Mouse (Mus musculus): ENCODE results near the gene Lmo7.

Gene Lmo7

GRCm38 (mm10) chr14:101729237-101729971, at the start of gene Lmo7, which contains the start of gene Gm9922:
TSS of gene Lmo7 (plus strand) at chr14:101729957.
TSS of gene Gm9922 (minus strand) at chr14:101729814.
- DNase-seq (ENCODE audit: low read depth in 1 of 2, low spot score in 2 of 2) = no peak

- no peak for DNase-seq (ENCODE audit: low read depth in 1 of 2, low spot score in 2 of 2)
Observed at GRCm38 (mm10) chr14:101687696-101688095, 42.1 kb upstream of the Lmo7 start.

- DNase-seq (ENCODE audit: low read depth in 1 of 2, low spot score in 2 of 2) = no peak
Observed at GRCm38 (mm10) chr14:101688406-101688805, 41.4 kb upstream of the Lmo7 start.

DNA sequence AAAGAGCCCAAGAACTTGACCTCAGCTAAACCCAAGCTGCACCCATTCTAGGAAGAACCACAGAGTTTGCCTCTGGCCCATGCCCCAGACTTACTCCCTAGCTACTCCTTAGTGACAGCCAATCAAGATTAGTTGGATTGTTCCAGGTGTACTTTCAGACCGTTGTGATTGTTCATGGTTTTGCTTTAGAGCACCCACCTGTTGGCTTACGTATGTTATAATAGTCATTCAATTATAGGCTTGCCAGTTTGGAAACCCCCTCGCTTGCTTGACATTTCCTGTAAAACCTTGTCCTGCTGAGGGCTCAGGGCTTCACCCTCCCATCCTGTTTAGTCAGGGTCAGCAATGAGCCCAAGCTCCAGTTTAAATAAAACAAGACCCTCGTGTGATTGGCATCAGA, 25.3 kb upstream of the Lmo7 start:
- DNase-seq (ENCODE audit: low read depth in 1 of 2, low spot score in 2 of 2) = no peak

- DNase-seq (ENCODE audit: low read depth in 1 of 2, low spot score in 2 of 2) = no peak
Observed at GRCm38 (mm10) chr14:101707088-101707487, 22.7 kb upstream of the Lmo7 start.

DNA sequence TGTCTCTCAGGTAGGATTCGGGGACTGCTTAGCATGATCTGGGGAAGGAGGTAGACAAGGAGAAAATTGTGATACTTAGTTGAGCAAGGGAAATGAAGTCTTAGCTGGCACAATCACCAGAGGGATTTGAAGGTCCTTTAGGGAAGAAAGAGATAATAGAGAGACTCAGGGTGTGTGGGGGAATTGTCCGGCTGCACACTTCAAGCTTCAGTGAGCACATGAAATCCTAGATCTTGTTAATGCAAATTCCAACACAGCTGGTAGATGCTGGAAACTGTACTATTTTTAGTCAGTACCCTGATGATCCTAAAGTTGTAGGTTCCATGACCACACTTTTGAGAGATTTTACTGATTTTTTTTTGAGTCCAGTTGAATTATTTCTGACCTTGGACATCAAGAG, 15.3 kb upstream of the Lmo7 start:
- no peak for DNase-seq (ENCODE audit: low read depth in 1 of 2, low spot score in 2 of 2)

DNA sequence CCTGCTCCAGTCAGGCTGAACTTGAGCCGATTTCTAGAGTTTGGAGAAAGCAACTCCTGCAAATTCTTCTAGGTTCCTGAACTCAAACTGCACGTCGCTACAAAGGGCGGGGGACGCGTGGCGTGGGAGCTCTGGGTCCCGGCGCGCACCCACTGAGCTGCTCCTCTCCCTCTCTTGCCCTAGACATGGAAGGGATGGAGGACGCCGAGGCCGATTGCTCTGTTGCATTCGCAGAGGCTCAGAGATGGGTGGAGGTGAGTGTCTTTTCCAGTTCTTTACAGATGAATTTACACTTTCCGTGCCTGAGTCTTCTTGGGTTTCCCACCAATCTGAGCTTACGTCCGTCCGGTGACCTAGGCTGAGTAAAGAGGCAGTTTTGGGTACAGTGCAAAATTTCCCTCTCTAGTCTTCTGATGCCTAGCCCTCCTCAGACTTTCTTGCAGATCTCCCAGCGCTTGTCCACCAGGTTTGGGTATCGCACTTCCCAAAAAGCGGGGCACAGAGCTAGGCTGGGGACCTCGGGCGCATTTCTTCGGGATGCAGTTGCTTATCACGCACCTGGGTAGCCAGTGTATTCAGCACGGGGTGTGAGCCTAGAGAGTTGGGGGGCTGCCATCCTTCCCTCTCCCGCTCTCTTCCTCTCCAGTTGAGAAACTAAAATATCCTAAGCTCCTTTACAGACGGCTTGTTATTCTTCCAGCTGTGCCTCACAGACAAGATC, 375 bp downstream of the Lmo7 start:
- no peak for DNase-seq (ENCODE audit: low read depth in 1 of 2, low spot score in 2 of 2)

- no peak for DNase-seq (ENCODE audit: low read depth in 1 of 2, low spot score in 2 of 2)
Observed at GRCm38 (mm10) chr14:101733542-101734303, 4.0 kb downstream of the Lmo7 start.

DNA sequence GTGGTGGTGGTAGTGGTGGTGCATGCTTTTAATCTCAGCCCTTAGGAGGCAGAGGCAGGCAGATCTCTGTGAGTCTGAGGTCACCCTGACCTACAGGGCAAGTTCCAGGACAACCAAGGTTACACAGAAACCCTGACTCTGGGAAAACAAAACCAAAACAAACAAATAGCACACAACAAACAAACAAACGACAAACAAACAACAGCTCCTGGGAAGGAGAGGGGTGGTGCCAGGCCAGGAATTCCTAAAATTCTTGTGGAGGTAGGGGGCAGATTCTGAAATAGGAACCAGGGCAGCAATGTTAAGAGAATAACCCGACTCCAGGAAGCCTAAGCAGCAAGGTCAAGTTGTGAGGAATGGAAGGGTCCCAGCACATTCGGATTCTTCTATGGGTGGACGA, 7.7 kb downstream of the Lmo7 start:
- DNase-seq (ENCODE audit: low read depth in 1 of 2, low spot score in 2 of 2) = no peak

- no peak for DNase-seq (ENCODE audit: low read depth in 1 of 2, low spot score in 2 of 2)
Observed at GRCm38 (mm10) chr14:101746635-101747034, 16.9 kb downstream of the Lmo7 start.

DNA sequence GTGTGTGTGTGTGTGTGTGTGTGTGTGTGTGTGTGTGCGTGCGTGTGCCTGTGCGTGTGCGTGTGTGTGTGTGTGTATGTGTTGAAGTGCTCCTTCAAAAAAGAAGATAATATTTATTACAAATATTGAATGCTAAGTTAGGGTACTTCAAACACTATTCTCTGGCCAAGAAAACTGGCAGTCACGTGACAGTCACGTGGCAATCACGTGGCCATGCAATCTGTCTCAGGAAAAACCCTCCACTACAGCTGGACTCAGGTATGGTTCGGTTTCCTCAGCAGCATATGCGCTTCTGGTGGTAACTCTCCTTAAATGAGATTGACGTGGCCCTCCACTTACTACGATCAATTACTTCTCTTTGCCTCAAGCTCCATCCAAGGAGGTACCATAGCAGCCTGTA, 18.1 kb downstream of the Lmo7 start:
- no peak for DNase-seq (ENCODE audit: low read depth in 1 of 2, low spot score in 2 of 2)

- no peak for DNase-seq (ENCODE audit: low read depth in 1 of 2, low spot score in 2 of 2)
Observed at GRCm38 (mm10) chr14:101748436-101748835, 18.7 kb downstream of the Lmo7 start.

DNA sequence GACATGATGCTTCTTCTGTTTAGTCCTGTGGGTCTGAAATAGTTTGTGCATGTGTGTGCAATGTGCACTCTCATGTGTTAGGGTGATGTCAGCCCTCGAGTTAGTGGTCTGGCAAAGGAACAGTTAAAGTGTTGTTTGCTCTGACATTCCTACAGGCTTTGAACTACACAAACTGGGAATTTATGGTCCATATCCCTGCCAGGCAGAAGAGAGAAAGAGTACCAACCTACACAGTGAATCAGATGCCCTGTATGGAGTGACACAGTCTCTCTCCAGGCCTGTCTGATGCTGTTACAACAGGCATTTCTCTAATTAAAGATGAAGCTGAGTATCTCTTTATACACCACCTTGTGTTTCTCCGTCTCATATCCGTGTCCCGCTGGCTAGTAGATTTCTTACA, 21.2 kb downstream of the Lmo7 start:
- no peak for DNase-seq (ENCODE audit: low read depth in 1 of 2, low spot score in 2 of 2)

GRCm38 (mm10) chr14:101755425-101755824, 25.7 kb downstream of the Lmo7 start:
- no peak for DNase-seq (ENCODE audit: low read depth in 1 of 2, low spot score in 2 of 2)

GRCm38 (mm10) chr14:101762267-101762666, 32.5 kb downstream of the Lmo7 start:
- DNase-seq (ENCODE audit: low read depth in 1 of 2, low spot score in 2 of 2) = no peak

GRCm38 (mm10) chr14:101763762-101764295, 34.1 kb downstream of the Lmo7 start:
- no peak for DNase-seq (ENCODE audit: low read depth in 1 of 2, low spot score in 2 of 2)

DNA sequence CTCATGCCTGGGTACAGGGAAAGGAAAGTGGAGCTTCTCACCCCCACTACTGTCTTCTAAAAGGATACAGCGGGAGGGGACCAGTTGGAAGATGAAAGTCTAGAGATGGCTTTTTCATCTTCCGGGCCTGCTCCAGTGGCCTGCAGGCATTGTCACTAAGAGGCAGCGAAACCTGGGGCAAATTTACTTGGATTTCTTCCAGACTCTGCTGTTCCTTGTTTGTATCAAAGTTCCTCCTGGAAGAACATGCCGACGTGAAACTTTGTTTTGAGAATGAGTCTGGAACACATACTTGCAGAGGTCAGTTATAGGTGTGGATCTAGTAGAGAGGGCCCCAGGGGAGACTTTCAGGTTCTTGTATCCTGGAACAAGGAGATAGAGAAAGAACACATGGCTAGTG, 41.6 kb downstream of the Lmo7 start:
- DNase-seq (ENCODE audit: low read depth in 1 of 2, low spot score in 2 of 2) = no peak

DNA sequence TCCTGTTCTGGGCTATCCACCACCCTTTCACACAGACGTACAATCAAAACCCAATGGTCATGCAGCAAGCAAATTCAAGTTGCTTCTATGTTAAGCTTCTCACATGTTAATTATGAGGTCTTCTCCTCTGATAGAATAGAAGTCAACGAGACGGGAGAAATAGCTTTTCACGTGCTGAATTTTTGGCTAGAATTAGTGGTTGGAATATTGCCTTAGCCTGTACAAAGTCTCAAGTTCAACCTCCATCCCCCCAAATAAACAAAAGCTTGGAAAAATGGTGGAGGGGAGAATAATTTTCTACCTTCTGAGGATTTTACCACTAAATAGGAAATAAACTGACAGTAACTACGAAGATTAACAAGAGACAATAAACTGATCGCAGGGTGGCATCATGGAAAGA, 42.0 kb downstream of the Lmo7 start:
- DNase-seq (ENCODE audit: low read depth in 1 of 2, low spot score in 2 of 2) = no peak

- DNase-seq (ENCODE audit: low read depth in 1 of 2, low spot score in 2 of 2) = no peak
Observed at GRCm38 (mm10) chr14:101774631-101775030, 44.9 kb downstream of the Lmo7 start.

- DNase-seq (ENCODE audit: low read depth in 1 of 2, low spot score in 2 of 2) = no peak
Observed at GRCm38 (mm10) chr14:101776296-101777128, 46.8 kb downstream of the Lmo7 start.

- DNase-seq (ENCODE audit: low read depth in 1 of 2, low spot score in 2 of 2) = no peak
Observed at GRCm38 (mm10) chr14:101777129-101777493, 47.4 kb downstream of the Lmo7 start.

Measured in monocyte, adult 2 months (primary cell).